Mouse (Mus musculus): ENCODE results near the gene Bach2. TPM values are rescaled to one million over a fixed set of nuclear protein-coding genes. Genes with fewer than 3 reads are reported as not detected.

Gene Bach2
- total and polyA plus RNA-seq, 2 experiments from 2014 or later: 11.7 to 15.9 TPM

GRCm38 (mm10) chr4:32360496-32360895 is 121.9 kb downstream of the Bach2 start:
- Histone ChIP-seq H3K9me3 (ENCODE audit: low read length) (no peaks in the 10 kb centered on the region), H3K4me2 (ENCODE audit: low read depth, low read length, poor library complexity, severe bottlenecking) (no peak overlapping the region), H3K9ac (replicated peaks; ENCODE audit: low read length, poor library complexity, severe bottlenecking) (no peak overlapping the region), H3K4me3 (ENCODE audit: low read depth, low read length) (no peak overlapping the region), H3K4me1 (ENCODE audit: insufficient read depth, low read length) (peaks cover 18% of the 10 kb centered on the region), H3K27me3 (ENCODE audit: insufficient read depth, low read length) (no peaks in the 10 kb centered on the region), H3K36me3 (ENCODE audit: insufficient read depth, low read length) (no peaks in the 10 kb centered on the region), H3K27ac (ENCODE audit: low read depth, low read length) (no peak overlapping the region)
- WGBS: 94% methylated on average over 5 of the region's 5 CpGs
- ATAC-seq (ENCODE audit: low FRiP score): no peak
- no peak for DNase-seq (ENCODE audit: low spot score)
- TF ChIP-seq CTCF (IDR thresholded peaks at IDR 0.05): no peak

GRCm38 (mm10) chr4:32363488-32363984 is 124.9 kb downstream of the Bach2 start:
- Histone ChIP-seq H3K4me2 (ENCODE audit: low read depth, low read length, poor library complexity, severe bottlenecking) (no peak overlapping the region), H3K27me3 (ENCODE audit: insufficient read depth, low read length) (no peaks in the 10 kb centered on the region), H3K4me3 (ENCODE audit: low read depth, low read length) (no peak overlapping the region), H3K27ac (ENCODE audit: low read depth, low read length) (no peak overlapping the region), H3K36me3 (ENCODE audit: insufficient read depth, low read length) (no peaks in the 10 kb centered on the region), H3K9me3 (ENCODE audit: low read length) (no peaks in the 10 kb centered on the region), H3K9ac (replicated peaks; ENCODE audit: low read length, poor library complexity, severe bottlenecking) (no peak overlapping the region), H3K4me1 (ENCODE audit: insufficient read depth, low read length) (peaks cover 29% of the 10 kb centered on the region)
- WGBS: 72% methylated on average over 14 of the region's 14 CpGs
- no peak for TF ChIP-seq CTCF (IDR thresholded peaks at IDR 0.05)
- DNase-seq (ENCODE audit: low spot score) (no peak), ATAC-seq (ENCODE audit: low FRiP score) (no peak)

DNA sequence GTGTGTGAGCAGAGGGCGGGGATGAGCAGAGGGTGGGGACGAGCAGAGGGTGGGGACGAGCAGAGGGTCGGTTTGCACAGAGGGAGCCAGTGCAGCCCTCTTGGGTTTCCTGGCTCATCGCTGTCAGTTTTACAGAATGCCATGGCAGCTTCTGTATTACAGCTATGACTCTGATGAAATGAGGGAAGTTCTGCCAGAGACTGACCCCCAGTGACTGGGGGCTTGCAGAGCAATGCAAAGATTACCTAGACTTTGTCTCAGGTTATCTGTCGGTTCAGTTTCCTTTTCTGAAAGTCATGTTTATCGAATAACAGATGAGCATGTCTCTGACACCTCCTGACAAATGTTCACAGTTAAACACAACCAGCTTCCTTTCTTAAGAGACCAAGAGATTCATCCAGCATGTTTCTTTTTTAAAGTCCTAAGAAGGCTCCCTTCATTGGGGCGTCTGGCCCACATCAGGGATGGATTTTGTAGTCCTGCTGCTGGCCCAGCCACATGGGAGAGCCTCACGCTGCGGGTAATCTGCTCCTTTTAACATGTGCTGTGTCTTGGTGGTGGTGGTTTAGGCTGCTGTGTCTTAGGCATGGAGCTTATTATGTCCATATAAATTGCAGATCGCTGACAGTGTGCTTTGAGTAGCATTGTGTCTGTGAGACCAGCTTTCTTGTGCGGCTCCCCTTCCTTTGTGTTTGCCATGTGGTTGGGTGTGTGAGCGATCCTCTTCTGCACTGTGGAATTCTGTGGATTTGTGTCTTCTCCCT is 126.7 kb downstream of the Bach2 start:
- no peaks in the 10 kb centered on the region for H3K9me3 ChIP-seq (ENCODE audit: low read length)
- H3K36me3 ChIP-seq (ENCODE audit: insufficient read depth, low read length): no peaks in the 10 kb centered on the region
- 32% methylated on average over 13 of the region's 13 CpGs for WGBS
- peaks cover 18% of the 10 kb centered on the region for H3K4me1 ChIP-seq (ENCODE audit: insufficient read depth, low read length)
- 0 out of 2 replicates have a peak overlapping the region, but pooled peaks have one; percentile 38 for H3K27ac ChIP-seq (ENCODE audit: low read depth, low read length)
- no peak for TF ChIP-seq CTCF (IDR thresholded peaks at IDR 0.05)
- DNase-seq (ENCODE audit: low spot score) (no peak), ATAC-seq (ENCODE audit: low FRiP score) (no peak)
- no peak overlapping the region for H3K4me2 ChIP-seq (ENCODE audit: low read depth, low read length, poor library complexity, severe bottlenecking)
- H3K9ac ChIP-seq (replicated peaks; ENCODE audit: low read length, poor library complexity, severe bottlenecking): no peak overlapping the region
- H3K4me3 ChIP-seq (ENCODE audit: low read depth, low read length): no peak overlapping the region
- no peaks in the 10 kb centered on the region for H3K27me3 ChIP-seq (ENCODE audit: insufficient read depth, low read length)

DNA sequence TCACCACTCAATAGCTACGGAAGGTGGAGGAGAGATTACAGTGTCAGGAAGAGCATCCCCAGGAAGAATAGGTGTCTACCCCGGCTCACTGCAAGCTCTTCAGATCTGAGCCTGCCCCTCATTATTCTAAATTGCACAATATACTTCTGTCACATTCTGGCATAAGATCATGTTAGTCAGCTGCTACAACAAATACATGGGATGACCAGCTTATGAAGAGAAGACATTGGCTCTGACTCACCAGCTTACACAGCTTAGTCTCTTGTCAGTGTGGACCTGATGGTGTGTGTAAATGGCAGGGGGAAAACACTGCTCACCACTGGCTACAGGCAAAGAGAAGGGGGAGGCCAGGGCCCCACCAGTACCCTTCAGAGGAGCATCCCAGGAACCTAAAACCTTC is 127.6 kb downstream of the Bach2 start:
- no peak for ATAC-seq (ENCODE audit: low FRiP score)
- no peaks in the 10 kb centered on the region for H3K9me3 ChIP-seq (ENCODE audit: low read length)
- no peaks in the 10 kb centered on the region for H3K27me3 ChIP-seq (ENCODE audit: insufficient read depth, low read length)
- 75% methylated on average over 2 of the region's 2 CpGs for WGBS
- H3K9ac ChIP-seq (replicated peaks; ENCODE audit: low read length, poor library complexity, severe bottlenecking): no peak overlapping the region
- no peak overlapping the region for H3K4me3 ChIP-seq (ENCODE audit: low read depth, low read length)
- H3K27ac ChIP-seq (ENCODE audit: low read depth, low read length): no peak overlapping the region
- no peak for DNase-seq (ENCODE audit: low spot score)
- H3K36me3 ChIP-seq (ENCODE audit: insufficient read depth, low read length): no peaks in the 10 kb centered on the region
- H3K4me1 ChIP-seq (ENCODE audit: insufficient read depth, low read length): peaks cover 20% of the 10 kb centered on the region
- H3K4me2 ChIP-seq (ENCODE audit: low read depth, low read length, poor library complexity, severe bottlenecking): no peak overlapping the region
- TF ChIP-seq CTCF (IDR thresholded peaks at IDR 0.05): no peak

DNA sequence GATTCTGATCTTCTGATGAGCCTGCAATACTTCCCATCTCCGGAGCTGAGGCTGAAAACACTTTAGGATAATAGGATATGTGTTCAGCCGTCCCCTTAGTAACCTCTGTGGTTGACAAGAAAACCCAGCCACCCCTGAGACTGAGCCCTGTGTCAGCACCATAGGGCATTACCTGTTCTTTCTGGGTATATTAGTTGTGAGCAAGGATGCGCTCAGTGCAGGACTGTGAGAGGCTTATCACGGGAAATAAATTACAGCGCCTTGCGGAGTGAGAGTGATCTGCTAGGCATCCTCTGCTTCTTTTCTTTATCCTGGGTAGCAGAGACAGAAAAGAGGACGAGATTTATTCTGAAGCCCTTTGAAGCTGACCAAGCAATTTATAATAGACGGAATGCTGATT is 129.7 kb downstream of the Bach2 start:
- ATAC-seq (ENCODE audit: low FRiP score) (peak; percentile 64; the same call in 1 of the 2 replicates), DNase-seq (ENCODE audit: low spot score) (no peak)
- no peaks in the 10 kb centered on the region for H3K9me3 ChIP-seq (ENCODE audit: low read length)
- 24% methylated on average over 8 of the region's 8 CpGs for WGBS
- no peaks in the 10 kb centered on the region for H3K27me3 ChIP-seq (ENCODE audit: insufficient read depth, low read length)
- H3K4me3 ChIP-seq (ENCODE audit: low read depth, low read length): no peak overlapping the region
- no peaks in the 10 kb centered on the region for H3K36me3 ChIP-seq (ENCODE audit: insufficient read depth, low read length)
- no peak overlapping the region for H3K4me2 ChIP-seq (ENCODE audit: low read depth, low read length, poor library complexity, severe bottlenecking)
- peak; percentile 4; the same call in 1 of the 2 replicates for TF ChIP-seq CTCF (IDR thresholded peaks at IDR 0.05)
- H3K9ac ChIP-seq (replicated peaks; ENCODE audit: low read length, poor library complexity, severe bottlenecking): no peak overlapping the region
- 0 out of 2 replicates have a peak overlapping the region, but pooled peaks have one; percentile 32 for H3K27ac ChIP-seq (ENCODE audit: low read depth, low read length)
- H3K4me1 ChIP-seq (ENCODE audit: insufficient read depth, low read length): peaks cover 24% of the 10 kb centered on the region

- Histone ChIP-seq H3K4me2 (ENCODE audit: low read depth, low read length, poor library complexity, severe bottlenecking) (no peak overlapping the region), H3K9me3 (ENCODE audit: low read length) (no peaks in the 10 kb centered on the region), H3K4me1 (ENCODE audit: insufficient read depth, low read length) (peaks cover 16% of the 10 kb centered on the region), H3K9ac (replicated peaks; ENCODE audit: low read length, poor library complexity, severe bottlenecking) (no peak overlapping the region), H3K4me3 (ENCODE audit: low read depth, low read length) (no peak overlapping the region), H3K36me3 (ENCODE audit: insufficient read depth, low read length) (no peaks in the 10 kb centered on the region), H3K27ac (ENCODE audit: low read depth, low read length) (peak overlapping the region; percentile 26; the same call in 1 of the 2 replicates), H3K27me3 (ENCODE audit: insufficient read depth, low read length) (no peaks in the 10 kb centered on the region)
- 33% methylated on average over 7 of the region's 7 CpGs for WGBS
- ATAC-seq (ENCODE audit: low FRiP score) (peak; percentile 8; the same call in 1 of the 2 replicates), DNase-seq (ENCODE audit: low spot score) (peak; percentile 66)
- TF ChIP-seq CTCF (IDR thresholded peaks at IDR 0.05): no peak
Observed at GRCm38 (mm10) chr4:32373085-32373484, 134.5 kb downstream of the Bach2 start.

Data from midbrain, postnatal 0 days (tissue).